Mouse (Mus musculus): ENCODE measurements around the gene Rnf151.

DNA sequence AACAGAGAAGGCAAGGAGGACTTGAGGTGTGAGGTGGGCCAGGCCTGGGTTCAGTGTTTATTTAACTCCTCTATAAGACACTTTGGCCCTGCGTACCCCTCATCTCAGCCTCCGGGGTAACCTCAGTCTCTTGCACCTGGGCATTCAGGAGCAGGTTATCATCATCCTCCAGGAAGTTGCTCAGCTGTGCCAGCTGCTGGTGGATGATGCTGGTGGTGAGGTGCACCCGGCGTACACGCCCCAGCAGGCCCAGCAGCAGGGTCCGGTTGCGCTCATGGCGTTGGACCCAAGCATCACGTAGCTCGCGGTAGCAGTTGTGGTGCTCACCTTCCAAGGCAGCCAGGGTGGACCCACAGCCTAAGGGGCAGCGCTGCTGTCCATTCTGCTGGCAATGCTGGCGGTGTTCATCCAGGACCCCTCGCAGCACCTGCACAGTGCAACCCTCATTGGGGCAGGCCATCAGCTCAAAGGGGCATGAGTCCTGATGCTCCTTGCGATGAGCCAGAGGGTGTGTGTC, 1.6 kb downstream of the Rnf151 start:
- TF ChIP-seq CTCF (IDR thresholded peaks at IDR 0.05; ENCODE audit: low read depth, low read length) (no peak), POLR2A (IDR thresholded peaks at IDR 0.05; ENCODE audit: extremely low read depth, insufficient read depth, low read length) (no peak)
